Mouse (Mus musculus): ENCODE measurements around the gene Yeats4. TPM values are rescaled to one million over a fixed set of nuclear protein-coding genes. Genes with fewer than 3 reads are reported as not detected.

The Yeats4 gene
- polyA plus RNA-seq, 1 experiment: 41.6 TPM

- H3K4me3 ChIP-seq (ENCODE audit: control insufficient read depth, insufficient read depth, low read length): no peak overlapping the region
- no peaks in the 10 kb centered on the region for H3K27me3 ChIP-seq (ENCODE audit: control insufficient read depth, insufficient read depth, low read length)
- 93% methylated on average over 12 of the region's 12 CpGs for WGBS
- H3K4me1 ChIP-seq (replicated peaks; ENCODE audit: control insufficient read depth, insufficient read depth, low read length): no peaks in the 10 kb centered on the region
- DNase-seq: no peak
- no peak overlapping the region for H3K27ac ChIP-seq (ENCODE audit: control insufficient read depth, insufficient read depth, low read length)
- TF ChIP-seq CTCF (IDR thresholded peaks at IDR 0.05; ENCODE audit: borderline replicate concordance, control insufficient read depth, extremely low read depth, insufficient read depth, low read length, poor library complexity) (no peak), POLR2A (IDR thresholded peaks at IDR 0.05; ENCODE audit: control insufficient read depth, extremely low read depth, insufficient read depth, low read length, poor library complexity) (no peak)
- H3K36me3 ChIP-seq (ENCODE audit: control insufficient read depth, insufficient read depth, low read length): no peaks in the 10 kb centered on the region
These were observed 29.3 kb downstream of the Yeats4 start for GRCm38 (mm10) chr10:117195005-117195404.

DNA sequence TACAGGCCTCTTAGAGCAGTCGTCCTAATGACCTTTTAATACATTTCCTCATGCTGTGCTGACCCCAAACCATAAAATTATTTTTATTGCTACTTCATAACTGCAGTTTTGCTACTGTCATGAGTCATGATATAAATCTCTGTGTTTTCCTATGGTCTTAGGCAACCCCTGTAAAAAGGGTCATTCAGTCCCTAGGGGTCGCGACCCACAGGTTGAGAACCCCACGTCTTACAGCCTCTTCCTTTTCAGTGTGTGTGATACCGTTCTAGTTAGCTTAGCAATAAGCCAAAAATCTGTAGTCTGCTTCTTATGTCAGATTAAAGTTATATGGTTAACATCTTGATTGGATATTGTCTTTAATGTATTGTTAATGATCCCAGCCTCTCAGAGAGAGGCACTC lies 30.9 kb downstream of the Yeats4 start:
- 95% methylated on average over 5 of the region's 5 CpGs for WGBS
- no peak for DNase-seq
- Histone ChIP-seq H3K4me1 (replicated peaks; ENCODE audit: control insufficient read depth, insufficient read depth, low read length) (no peaks in the 10 kb centered on the region), H3K4me3 (ENCODE audit: control insufficient read depth, insufficient read depth, low read length) (no peak overlapping the region), H3K36me3 (ENCODE audit: control insufficient read depth, insufficient read depth, low read length) (no peaks in the 10 kb centered on the region), H3K27ac (ENCODE audit: control insufficient read depth, insufficient read depth, low read length) (no peak overlapping the region), H3K27me3 (ENCODE audit: control insufficient read depth, insufficient read depth, low read length) (no peaks in the 10 kb centered on the region)
- no peak for TF ChIP-seq POLR2A (IDR thresholded peaks at IDR 0.05; ENCODE audit: control insufficient read depth, extremely low read depth, insufficient read depth, low read length, poor library complexity)
- no peak for TF ChIP-seq CTCF (IDR thresholded peaks at IDR 0.05; ENCODE audit: borderline replicate concordance, control insufficient read depth, extremely low read depth, insufficient read depth, low read length, poor library complexity)

- Histone ChIP-seq H3K27me3 (ENCODE audit: control insufficient read depth, insufficient read depth, low read length) (no peaks in the 10 kb centered on the region), H3K4me1 (replicated peaks; ENCODE audit: control insufficient read depth, insufficient read depth, low read length) (no peaks in the 10 kb centered on the region), H3K36me3 (ENCODE audit: control insufficient read depth, insufficient read depth, low read length) (no peaks in the 10 kb centered on the region), H3K4me3 (ENCODE audit: control insufficient read depth, insufficient read depth, low read length) (no peak overlapping the region), H3K27ac (ENCODE audit: control insufficient read depth, insufficient read depth, low read length) (no peak overlapping the region)
- DNase-seq: no peak
- WGBS: 89% methylated on average over 9 of the region's 9 CpGs
- TF ChIP-seq POLR2A (IDR thresholded peaks at IDR 0.05; ENCODE audit: control insufficient read depth, extremely low read depth, insufficient read depth, low read length, poor library complexity) (no peak), CTCF (IDR thresholded peaks at IDR 0.05; ENCODE audit: borderline replicate concordance, control insufficient read depth, extremely low read depth, insufficient read depth, low read length, poor library complexity) (no peak)
These were observed 38.8 kb downstream of the Yeats4 start for GRCm38 (mm10) chr10:117185399-117186089.

- Histone ChIP-seq H3K36me3 (ENCODE audit: control insufficient read depth, insufficient read depth, low read length) (no peaks in the 10 kb centered on the region), H3K4me3 (ENCODE audit: control insufficient read depth, insufficient read depth, low read length) (no peak overlapping the region), H3K27ac (ENCODE audit: control insufficient read depth, insufficient read depth, low read length) (no peak overlapping the region), H3K27me3 (ENCODE audit: control insufficient read depth, insufficient read depth, low read length) (no peaks in the 10 kb centered on the region), H3K4me1 (replicated peaks; ENCODE audit: control insufficient read depth, insufficient read depth, low read length) (no peaks in the 10 kb centered on the region)
- TF ChIP-seq POLR2A (IDR thresholded peaks at IDR 0.05; ENCODE audit: control insufficient read depth, extremely low read depth, insufficient read depth, low read length, poor library complexity) (no peak), CTCF (IDR thresholded peaks at IDR 0.05; ENCODE audit: borderline replicate concordance, control insufficient read depth, extremely low read depth, insufficient read depth, low read length, poor library complexity) (no peak)
- 39% methylated on average over 3 of the region's 3 CpGs for WGBS
- DNase-seq: no peak
These were observed 43.2 kb downstream of the Yeats4 start for GRCm38 (mm10) chr10:117181098-117181497.

DNA sequence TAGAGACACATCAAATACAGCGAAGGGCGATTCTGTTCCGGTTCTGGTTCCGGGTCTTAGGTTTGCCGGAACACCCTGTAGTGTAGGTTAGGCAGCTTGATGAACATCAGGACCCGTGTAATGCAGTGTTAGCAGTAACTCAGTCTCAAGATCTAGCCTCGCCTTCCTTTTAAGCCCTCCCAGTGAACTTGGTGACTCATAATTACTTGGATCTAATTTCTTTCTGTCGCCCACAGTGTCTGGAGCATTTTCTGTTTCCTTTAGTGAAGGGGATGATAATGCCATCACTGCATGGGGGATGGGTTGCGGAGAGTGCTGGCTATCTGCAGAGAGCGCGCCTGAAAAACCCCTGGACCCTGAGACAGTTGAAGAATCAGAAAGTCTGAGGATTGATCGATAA lies 49.7 kb downstream of the Yeats4 start:
- DNase-seq: no peak
- Histone ChIP-seq H3K36me3 (ENCODE audit: control insufficient read depth, insufficient read depth, low read length) (no peaks in the 10 kb centered on the region), H3K27ac (ENCODE audit: control insufficient read depth, insufficient read depth, low read length) (no peak overlapping the region), H3K27me3 (ENCODE audit: control insufficient read depth, insufficient read depth, low read length) (no peaks in the 10 kb centered on the region), H3K4me1 (replicated peaks; ENCODE audit: control insufficient read depth, insufficient read depth, low read length) (no peaks in the 10 kb centered on the region), H3K4me3 (ENCODE audit: control insufficient read depth, insufficient read depth, low read length) (no peak overlapping the region)
- WGBS: 91% methylated on average over 12 of the region's 12 CpGs
- no peak for TF ChIP-seq CTCF (IDR thresholded peaks at IDR 0.05; ENCODE audit: borderline replicate concordance, control insufficient read depth, extremely low read depth, insufficient read depth, low read length, poor library complexity)
- no peak for TF ChIP-seq POLR2A (IDR thresholded peaks at IDR 0.05; ENCODE audit: control insufficient read depth, extremely low read depth, insufficient read depth, low read length, poor library complexity)

DNA sequence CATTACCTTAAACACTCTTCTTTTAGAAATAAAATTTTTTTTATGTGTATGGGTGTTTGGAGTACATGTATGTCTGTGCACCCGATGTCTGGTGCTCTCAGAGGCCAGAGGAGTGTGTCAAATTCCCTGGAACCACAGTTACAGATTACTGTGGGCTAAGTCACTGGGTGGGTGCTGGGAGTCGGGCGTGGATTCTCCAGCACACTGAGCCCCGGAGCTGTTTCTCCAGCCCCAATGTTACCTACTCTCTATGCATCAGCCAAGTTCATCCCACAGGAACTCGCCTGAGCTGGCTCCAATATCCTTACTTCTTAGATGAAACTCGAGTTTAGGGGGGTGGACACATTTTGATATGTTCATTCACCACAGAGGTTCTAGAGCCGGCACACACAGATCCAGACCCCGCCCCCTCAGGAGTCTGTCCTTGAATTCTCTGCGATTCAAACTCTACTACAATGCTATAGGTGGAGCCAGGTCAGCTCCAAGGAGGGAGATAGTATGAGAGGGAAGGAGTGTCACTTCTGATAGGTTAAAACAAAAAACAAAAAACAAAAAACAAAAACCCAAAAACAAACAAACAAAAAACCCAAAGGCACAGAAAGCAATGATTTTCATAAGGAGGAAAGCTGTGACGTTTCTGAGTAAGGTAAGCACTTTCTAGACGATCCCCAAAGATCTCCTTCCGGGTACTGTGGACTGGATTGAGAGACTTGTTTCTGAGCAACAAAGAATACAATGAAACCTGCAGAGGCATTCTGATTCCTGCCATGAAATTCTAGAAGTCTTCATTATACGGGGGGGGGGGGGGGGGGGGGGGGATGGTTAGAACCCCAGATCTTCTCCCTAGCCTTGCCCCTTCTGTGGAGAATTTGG lies 50.5 kb downstream of the Yeats4 start:
- no peaks in the 10 kb centered on the region for H3K4me1 ChIP-seq (replicated peaks; ENCODE audit: control insufficient read depth, insufficient read depth, low read length)
- no peak for DNase-seq
- H3K36me3 ChIP-seq (ENCODE audit: control insufficient read depth, insufficient read depth, low read length): no peaks in the 10 kb centered on the region
- no peaks in the 10 kb centered on the region for H3K27me3 ChIP-seq (ENCODE audit: control insufficient read depth, insufficient read depth, low read length)
- no peak for TF ChIP-seq CTCF (IDR thresholded peaks at IDR 0.05; ENCODE audit: borderline replicate concordance, control insufficient read depth, extremely low read depth, insufficient read depth, low read length, poor library complexity)
- TF ChIP-seq POLR2A (IDR thresholded peaks at IDR 0.05; ENCODE audit: control insufficient read depth, extremely low read depth, insufficient read depth, low read length, poor library complexity): no peak
- WGBS: 74% methylated on average over 12 of the region's 13 CpGs
- no peak overlapping the region for H3K4me3 ChIP-seq (ENCODE audit: control insufficient read depth, insufficient read depth, low read length)
- no peak overlapping the region for H3K27ac ChIP-seq (ENCODE audit: control insufficient read depth, insufficient read depth, low read length)

Data from thymus, adult 2 months (tissue).